Mouse (Mus musculus) hindbrain, embryonic 12.5 days (tissue): Measurements from ENCODE around the gene Syt6. TPM values are rescaled to one million over a fixed set of nuclear protein-coding genes. Genes with fewer than 3 reads are reported as not detected.

Experiments
- ATAC-seq: fragments of 200-750 bp; cut with Nextera tagmentation; 2 replicates; pipeline ENCODE4 v1.8.0; 2017; ENCODE audit warnings: moderate TSS enrichment; ENCODE audit not compliant: low FRiP score
- H3K27ac ChIP-seq: fragments of 300-500 bp; sonication (generic); 2 replicates; pipeline ENCODE4 v1.5.1; 2016; ENCODE audit warnings: mild to moderate bottlenecking
- H3K27me3 ChIP-seq: fragments of 300-500 bp; sonication (generic); 2 replicates; pipeline ENCODE4 v1.6.1; 2016; ENCODE audit warnings: mild to moderate bottlenecking
- H3K36me3 ChIP-seq: fragments of 300-500 bp; sonication (generic); 2 replicates; pipeline ENCODE4 v1.6.1; 2016; ENCODE audit warnings: mild to moderate bottlenecking
- H3K4me1 ChIP-seq: fragments of 300-500 bp; sonication (generic); 2 replicates; pipeline ENCODE4 v1.6.1; 2016
- H3K4me2 ChIP-seq: fragments of 300-500 bp; sonication (generic); replicated peaks from 2 replicates; pipeline ENCODE4 v1.6.1; 2016; ENCODE audit warnings: mild to moderate bottlenecking
- H3K4me3 ChIP-seq: fragments of 300-500 bp; sonication (generic); 2 replicates; pipeline ENCODE4 v1.5.1; 2016; ENCODE audit warnings: mild to moderate bottlenecking
- H3K9ac ChIP-seq: fragments of 300-500 bp; sonication (generic); 2 replicates; pipeline ENCODE4 v1.6.1; 2016; ENCODE audit warnings: mild to moderate bottlenecking, moderate library complexity
- H3K9me3 ChIP-seq: fragments of 300-500 bp; sonication (generic); replicated peaks from 2 replicates; pipeline ENCODE4 v1.6.1; 2016; ENCODE audit warnings: mild to moderate bottlenecking
- WGBS: fragments of 180-500 bp; shearing (Covaris S2); methylation state at CpG from one replicate; pipeline ENCODE4 v1.1.7; 2016; 5-methylcytosine and 5-hydroxymethylcytosine counted together
- polyA plus RNA-seq: library from polyadenylated mRNA; unstranded; fragments of >200 nt; fragmentation: Nextera tagmentation; extraction: Ambion mirVana; gene quantifications from 2 replicates; pipeline ENCODE4 v1.2.1, GENCODE M21; 2016

The Syt6 gene
- polyA plus RNA-seq, 1 experiment from 2014 or later, result 6.8 TPM

- WGBS, result 87% methylated on average over 6 of the region's 6 CpGs
- H3K36me3 ChIP-seq, result no peaks in the 10 kb centered on the region
- ATAC-seq, result no peak
- H3K27me3 ChIP-seq, result 0 out of 2 replicates have a peak, but pooled peaks cover 3% of the 10 kb centered on the region
- no peak overlapping the region for H3K9ac ChIP-seq
- H3K9me3 ChIP-seq, result no peaks in the 10 kb centered on the region
- H3K4me1 ChIP-seq, result peaks cover 13% of the 10 kb centered on the region
- H3K4me2 ChIP-seq, result no peak overlapping the region
- H3K4me3 ChIP-seq, result no peak overlapping the region
- no peak overlapping the region for H3K27ac ChIP-seq
Measured at GRCm38 (mm10) chr3:103606045-103606597, 31.1 kb downstream of the Syt6 start.

GRCm38 (mm10) chr3:103606660-103607595 is 31.9 kb downstream of the Syt6 start:
- Histone ChIP-seq H3K9me3 (no peaks in the 10 kb centered on the region), H3K4me3 (no peak overlapping the region), H3K36me3 (no peaks in the 10 kb centered on the region), H3K4me2 (no peak overlapping the region), H3K4me1 (peaks cover 11% of the 10 kb centered on the region), H3K27me3 (0 out of 2 replicates have a peak, but pooled peaks cover 3% of the 10 kb centered on the region), H3K9ac (no peak overlapping the region), H3K27ac (no peak overlapping the region)
- ATAC-seq, result no peak
- WGBS, result 83% methylated on average over 13 of the region's 13 CpGs

GRCm38 (mm10) chr3:103610231-103610630 is 35.2 kb downstream of the Syt6 start:
- 0 out of 2 replicates have a peak, but pooled peaks cover 3% of the 10 kb centered on the region for H3K27me3 ChIP-seq
- H3K4me3 ChIP-seq, result no peak overlapping the region
- no peaks in the 10 kb centered on the region for H3K9me3 ChIP-seq
- H3K4me1 ChIP-seq, result peaks cover 11% of the 10 kb centered on the region
- no peaks in the 10 kb centered on the region for H3K36me3 ChIP-seq
- WGBS, result 90% methylated on average over 5 of the region's 5 CpGs
- no peak overlapping the region for H3K9ac ChIP-seq
- no peak overlapping the region for H3K4me2 ChIP-seq
- H3K27ac ChIP-seq, result no peak overlapping the region
- no peak for ATAC-seq

GRCm38 (mm10) chr3:103612636-103613355 is 37.8 kb downstream of the Syt6 start:
- ATAC-seq, result no peak
- Histone ChIP-seq H3K4me3 (no peak overlapping the region), H3K36me3 (no peaks in the 10 kb centered on the region), H3K9ac (no peak overlapping the region), H3K27me3 (0 out of 2 replicates have a peak, but pooled peaks cover 3% of the 10 kb centered on the region), H3K27ac (no peak overlapping the region), H3K4me2 (no peak overlapping the region), H3K4me1 (no peaks in the 10 kb centered on the region), H3K9me3 (no peaks in the 10 kb centered on the region)
- 69% methylated on average over 9 of the region's 9 CpGs for WGBS

GRCm38 (mm10) chr3:103615621-103616020 is 40.6 kb downstream of the Syt6 start:
- H3K9me3 ChIP-seq, result no peaks in the 10 kb centered on the region
- H3K36me3 ChIP-seq, result no peaks in the 10 kb centered on the region
- H3K27ac ChIP-seq, result no peak overlapping the region
- WGBS, result 86% methylated on average over 4 of the region's 4 CpGs
- no peak overlapping the region for H3K4me2 ChIP-seq
- no peak overlapping the region for H3K4me3 ChIP-seq
- ATAC-seq, result no peak
- no peak overlapping the region for H3K9ac ChIP-seq
- no peaks in the 10 kb centered on the region for H3K4me1 ChIP-seq
- no peaks in the 10 kb centered on the region for H3K27me3 ChIP-seq

- Histone ChIP-seq H3K9ac (no peak overlapping the region), H3K9me3 (no peaks in the 10 kb centered on the region), H3K36me3 (no peaks in the 10 kb centered on the region), H3K4me2 (no peak overlapping the region), H3K4me1 (no peaks in the 10 kb centered on the region), H3K4me3 (no peak overlapping the region), H3K27ac (no peak overlapping the region), H3K27me3 (no peaks in the 10 kb centered on the region)
- no peak for ATAC-seq
- 32% methylated on average over 6 of the region's 6 CpGs for WGBS
Measured at GRCm38 (mm10) chr3:103616981-103617380, 42.0 kb downstream of the Syt6 start.

GRCm38 (mm10) chr3:103620101-103620500 is 45.1 kb downstream of the Syt6 start:
- no peak overlapping the region for H3K4me2 ChIP-seq
- no peak overlapping the region for H3K27ac ChIP-seq
- peaks cover 4% of the 10 kb centered on the region; the same call in 1 of the 2 replicates for H3K4me1 ChIP-seq
- ATAC-seq, result no peak
- H3K9ac ChIP-seq, result no peak overlapping the region
- no peaks in the 10 kb centered on the region for H3K36me3 ChIP-seq
- 64% methylated on average over 11 of the region's 11 CpGs for WGBS
- no peaks in the 10 kb centered on the region for H3K27me3 ChIP-seq
- no peaks in the 10 kb centered on the region for H3K9me3 ChIP-seq
- no peak overlapping the region for H3K4me3 ChIP-seq

GRCm38 (mm10) chr3:103623893-103624470 is 49.0 kb downstream of the Syt6 start:
- no peaks in the 10 kb centered on the region for H3K36me3 ChIP-seq
- no peak overlapping the region for H3K4me2 ChIP-seq
- 86% methylated on average over 10 of the region's 10 CpGs for WGBS
- no peaks in the 10 kb centered on the region for H3K27me3 ChIP-seq
- ATAC-seq, result no peak
- H3K4me1 ChIP-seq, result peaks cover 4% of the 10 kb centered on the region; the same call in 1 of the 2 replicates
- H3K9me3 ChIP-seq, result no peaks in the 10 kb centered on the region
- H3K9ac ChIP-seq, result no peak overlapping the region
- no peak overlapping the region for H3K4me3 ChIP-seq
- H3K27ac ChIP-seq, result no peak overlapping the region

GRCm38 (mm10) chr3:103624591-103625051 is 49.6 kb downstream of the Syt6 start:
- Histone ChIP-seq H3K9me3 (no peaks in the 10 kb centered on the region), H3K9ac (no peak overlapping the region), H3K36me3 (no peaks in the 10 kb centered on the region), H3K4me1 (peaks cover 4% of the 10 kb centered on the region; the same call in 1 of the 2 replicates), H3K4me2 (no peak overlapping the region), H3K27ac (no peak overlapping the region), H3K4me3 (no peak overlapping the region), H3K27me3 (no peaks in the 10 kb centered on the region)
- 57% methylated on average over 5 of the region's 5 CpGs for WGBS
- ATAC-seq, result no peak

GRCm38 (mm10) chr3:103625169-103625568 is 50.1 kb downstream of the Syt6 start:
- H3K9ac ChIP-seq, result no peak overlapping the region
- H3K27ac ChIP-seq, result no peak overlapping the region
- no peaks in the 10 kb centered on the region for H3K36me3 ChIP-seq
- no peak for ATAC-seq
- WGBS, result 87% methylated on average over 13 of the region's 13 CpGs
- peaks cover 4% of the 10 kb centered on the region; the same call in 1 of the 2 replicates for H3K4me1 ChIP-seq
- no peaks in the 10 kb centered on the region for H3K9me3 ChIP-seq
- H3K4me3 ChIP-seq, result no peak overlapping the region
- no peak overlapping the region for H3K4me2 ChIP-seq
- no peaks in the 10 kb centered on the region for H3K27me3 ChIP-seq

- ATAC-seq, result no peak
- no peak overlapping the region for H3K9ac ChIP-seq
- 95% methylated on average over 4 of the region's 4 CpGs for WGBS
Measured at GRCm38 (mm10) chr3:103626481-103626880, 51.5 kb downstream of the Syt6 start.

GRCm38 (mm10) chr3:103627661-103628060 is 52.6 kb downstream of the Syt6 start:
- H3K36me3 ChIP-seq, result no peaks in the 10 kb centered on the region
- no peak overlapping the region for H3K4me3 ChIP-seq
- H3K27ac ChIP-seq, result no peak overlapping the region
- H3K4me2 ChIP-seq, result no peak overlapping the region
- no peaks in the 10 kb centered on the region for H3K9me3 ChIP-seq
- H3K4me1 ChIP-seq, result peaks cover 4% of the 10 kb centered on the region; the same call in 1 of the 2 replicates
- no peaks in the 10 kb centered on the region for H3K27me3 ChIP-seq
- no peak overlapping the region for H3K9ac ChIP-seq
- 89% methylated on average over 3 of the region's 3 CpGs for WGBS
- no peak for ATAC-seq

More at GRCm38 (mm10) chr3:103626481-103626880, 51.5 kb downstream of the Syt6 start:
- no peaks in the 10 kb centered on the region for H3K36me3 ChIP-seq
- H3K4me3 ChIP-seq, result no peak overlapping the region
- peaks cover 4% of the 10 kb centered on the region; the same call in 1 of the 2 replicates for H3K4me1 ChIP-seq
- H3K27ac ChIP-seq, result no peak overlapping the region
- no peaks in the 10 kb centered on the region for H3K9me3 ChIP-seq
- H3K27me3 ChIP-seq, result no peaks in the 10 kb centered on the region
- H3K4me2 ChIP-seq, result no peak overlapping the region
